Mouse (Mus musculus) hindbrain, embryonic 14.5 days (tissue): Measurements from ENCODE around the gene Rnf115. TPM values are rescaled to one million over a fixed set of nuclear protein-coding genes. Genes with fewer than 3 reads are reported as not detected.
A peak's percentile ranks its signal among the peaks of the same experiment; 100 is the strongest.
"Not testable (repeated sequence)": the region's sequence is repeated elsewhere in the genome, so short reads cannot be mapped to it uniquely, and the experiment has no call there.

Source experiments
- ATAC-seq: fragments of 200-750 bp; cut with Nextera tagmentation; 2 replicates; pipeline ENCODE4 v1.8.0; 2017; ENCODE audit warnings: moderate number of reproducible peaks, mild to moderate bottlenecking, moderate TSS enrichment, moderate library complexity; ENCODE audit not compliant: low FRiP score
- DNase-seq: peaks from one replicate; pipeline ENCODE4 v3.0.0-alpha.2; 2015; ENCODE audit warnings: low spot score
- H3K27ac ChIP-seq: fragments of 300-500 bp; sonication (generic); 2 replicates; pipeline ENCODE4 v1.5.1; 2014; ENCODE audit warnings: mild to moderate bottlenecking, moderate library complexity
- H3K27me3 ChIP-seq: fragments of 300-500 bp; sonication (generic); 2 replicates; pipeline ENCODE4 v1.6.1; 2014; ENCODE audit warnings: mild to moderate bottlenecking, low read length, mixed read lengths; ENCODE audit not compliant: control insufficient read depth, insufficient read depth
- H3K36me3 ChIP-seq: fragments of 300-500 bp; sonication (generic); replicated peaks from 2 replicates; pipeline ENCODE4 v1.6.1; 2014; ENCODE audit not compliant: control insufficient read depth, insufficient read depth
- H3K4me1 ChIP-seq: fragments of 300-500 bp; sonication (generic); replicated peaks from 2 replicates; pipeline ENCODE4 v1.6.1; 2014; ENCODE audit warnings: antibody characterized with exemption, low read length, mixed read lengths; ENCODE audit not compliant: control insufficient read depth, insufficient read depth
- H3K4me2 ChIP-seq: fragments of 300-500 bp; sonication (generic); replicated peaks from 2 replicates; pipeline ENCODE4 v1.6.1; 2014; ENCODE audit warnings: mild to moderate bottlenecking, moderate library complexity
- H3K4me3 ChIP-seq: fragments of 300-500 bp; sonication (generic); replicated peaks from 2 replicates; pipeline ENCODE4 v1.5.1; 2014; ENCODE audit warnings: mild to moderate bottlenecking, low read length
- H3K9ac ChIP-seq: fragments of 300-500 bp; sonication (generic); 2 replicates; pipeline ENCODE4 v1.6.1; 2014
- H3K9me3 ChIP-seq: fragments of 300-500 bp; sonication (generic); 2 replicates; pipeline ENCODE4 v1.6.1; 2016; ENCODE audit warnings: low read length; ENCODE audit not compliant: control insufficient read depth
- WGBS: fragments of 180-500 bp; shearing (Covaris S2); extraction: QIAGEN DNeasy Blood & Tissue Kit; methylation state at CpG from one replicate; pipeline ENCODE4 v1.1.7; 2014; 5-methylcytosine and 5-hydroxymethylcytosine counted together
- polyA plus RNA-seq: library from polyadenylated mRNA; unstranded; fragments of >200 nt; fragmentation: Nextera tagmentation; extraction: Ambion mirVana; gene quantifications from 2 replicates; pipeline ENCODE4 v1.2.1, GENCODE M21; 2014

Rnf115 gene
- 79.4 and 89.2 TPM in 2 replicates for polyA plus RNA-seq

DNA sequence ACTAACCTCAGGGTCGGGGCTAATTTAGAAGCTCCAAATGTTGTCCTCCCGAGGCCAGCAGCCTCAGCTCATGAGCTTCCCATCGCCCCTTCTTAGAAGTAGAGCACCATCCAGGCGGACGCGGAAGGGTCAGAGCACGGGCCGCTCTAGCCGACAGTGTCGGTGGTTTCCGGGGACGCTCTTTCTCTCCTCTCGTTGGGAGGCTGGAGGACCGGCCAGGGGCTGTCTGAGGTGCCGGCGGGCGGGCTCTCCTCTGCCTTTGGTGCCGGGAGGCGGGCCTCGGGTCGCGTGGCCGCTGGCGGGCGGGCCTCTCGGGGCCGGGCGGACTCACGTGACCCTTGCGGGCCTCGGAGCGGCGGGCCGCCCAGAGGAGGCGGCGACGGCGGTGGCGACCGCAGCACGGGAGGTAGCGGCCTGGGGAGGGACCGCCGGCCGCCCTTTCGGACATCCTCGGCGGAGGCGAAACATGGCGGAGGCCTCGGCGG, at the start of gene Rnf115, which contains the start of gene Polr3c:
Rnf115 (plus strand) TSS at position 322 of the 485 bp plus-strand sequence.
Polr3c (minus strand) TSS at position 286 of the 485 bp plus-strand sequence.
- Histone ChIP-seq H3K4me1 (peaks cover 23% of the 10 kb centered on the region), H3K36me3 (peaks cover 12% of the 10 kb centered on the region), H3K4me3 (peak within 1 kb of the TSS; percentile 95), H3K4me2 (peak within 1 kb of the TSS; percentile 65), H3K27ac (peak within 1 kb of the TSS; percentile 84), H3K27me3 (no peaks in the 10 kb centered on the region), H3K9ac (peak within 1 kb of the TSS; percentile 94), H3K9me3 (no peaks in the 10 kb centered on the region)
- under 1% methylated on average over 35 of the region's 52 CpGs for WGBS
- ATAC-seq (peak; percentile 97), DNase-seq (peak; percentile 89)

DNA sequence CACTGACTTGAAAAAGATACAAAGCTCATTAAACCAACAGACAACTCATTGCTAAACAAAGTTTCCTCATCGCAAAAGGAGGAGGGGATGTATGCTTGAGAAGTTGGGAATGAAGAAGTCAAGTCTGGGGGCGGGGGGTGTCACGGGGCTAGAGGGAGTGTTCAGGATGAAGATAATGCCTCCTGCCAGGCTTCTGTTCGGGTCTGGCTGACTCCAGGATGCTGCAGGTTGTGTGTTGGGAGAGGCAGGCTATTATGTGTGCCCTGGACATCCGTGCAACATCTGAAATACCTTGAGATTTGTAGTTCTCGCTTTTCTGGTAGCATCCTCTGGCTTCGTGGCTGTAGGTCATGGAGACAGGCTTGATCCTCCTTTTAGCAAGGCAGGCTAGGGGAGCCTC, 49.0 kb upstream of the Rnf115 start:
- no peaks in the 10 kb centered on the region for H3K36me3 ChIP-seq
- H3K9ac ChIP-seq = no peak overlapping the region
- H3K4me3 ChIP-seq = no peak overlapping the region
- ATAC-seq = no peak
- no peaks in the 10 kb centered on the region for H3K9me3 ChIP-seq
- no peak overlapping the region for H3K27ac ChIP-seq
- no peaks in the 10 kb centered on the region for H3K4me1 ChIP-seq
- no peak overlapping the region for H3K4me2 ChIP-seq
- DNase-seq = no peak
- H3K27me3 ChIP-seq = no peaks in the 10 kb centered on the region
- 61% methylated on average over 7 of the region's 7 CpGs for WGBS

GRCm38 (mm10) chr3:96679159-96679674, 48.2 kb upstream of the Rnf115 start:
- no peak for ATAC-seq
- 23% methylated on average over 5 of the region's 5 CpGs for WGBS

DNA sequence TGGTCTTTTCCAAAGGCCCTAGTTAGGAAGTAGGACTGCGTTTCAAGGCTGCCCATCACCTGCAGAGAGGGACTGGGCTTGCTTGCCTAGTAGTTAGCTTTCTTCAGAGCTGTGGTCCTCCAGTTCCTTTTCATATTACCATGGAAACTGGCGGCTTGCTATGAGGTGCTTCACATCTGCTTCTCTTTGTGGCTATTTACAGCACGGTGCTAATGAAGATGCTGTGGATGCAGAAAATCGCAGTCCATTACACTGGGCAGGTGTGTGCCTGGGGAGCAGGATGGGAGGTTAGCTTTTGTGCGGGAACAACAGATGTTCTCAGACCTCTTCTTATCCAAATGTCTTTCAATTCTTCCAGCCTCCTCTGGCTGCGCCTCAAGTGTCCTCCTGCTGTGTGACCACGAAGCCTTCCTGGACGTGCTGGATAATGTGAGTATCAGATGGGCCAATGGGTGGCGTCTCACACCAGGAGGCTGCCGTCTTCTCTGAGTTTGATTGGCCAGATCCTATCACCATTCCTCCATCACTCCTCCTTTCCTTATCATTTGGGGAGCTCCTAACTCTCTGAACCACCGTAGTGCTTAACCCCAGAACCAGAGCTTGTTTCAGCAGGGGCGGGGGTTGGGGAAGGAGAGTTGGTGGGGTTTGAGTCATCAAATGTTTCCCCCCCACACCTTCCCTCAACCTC, 47.1 kb upstream of the Rnf115 start:
- ATAC-seq = peak; percentile 21; the same call in 1 of the 2 replicates
- WGBS = 18% methylated on average over 12 of the region's 12 CpGs
- Histone ChIP-seq H3K4me3 (no peak overlapping the region), H3K9me3 (no peaks in the 10 kb centered on the region), H3K9ac (no peak overlapping the region), H3K4me1 (no peaks in the 10 kb centered on the region), H3K27me3 (peaks cover 12% of the 10 kb centered on the region; the same call in 1 of the 2 replicates), H3K4me2 (no peak overlapping the region), H3K36me3 (no peaks in the 10 kb centered on the region), H3K27ac (no peak overlapping the region)
- DNase-seq = no peak

More at GRCm38 (mm10) chr3:96679159-96679674, 48.2 kb upstream of the Rnf115 start:
- Histone ChIP-seq H3K4me3 (no peak overlapping the region), H3K27me3 (peaks cover 5% of the 10 kb centered on the region; the same call in 1 of the 2 replicates), H3K9ac (no peak overlapping the region), H3K4me2 (no peak overlapping the region), H3K4me1 (no peaks in the 10 kb centered on the region), H3K36me3 (no peaks in the 10 kb centered on the region), H3K9me3 (no peaks in the 10 kb centered on the region), H3K27ac (no peak overlapping the region)
- no peak for DNase-seq

DNA sequence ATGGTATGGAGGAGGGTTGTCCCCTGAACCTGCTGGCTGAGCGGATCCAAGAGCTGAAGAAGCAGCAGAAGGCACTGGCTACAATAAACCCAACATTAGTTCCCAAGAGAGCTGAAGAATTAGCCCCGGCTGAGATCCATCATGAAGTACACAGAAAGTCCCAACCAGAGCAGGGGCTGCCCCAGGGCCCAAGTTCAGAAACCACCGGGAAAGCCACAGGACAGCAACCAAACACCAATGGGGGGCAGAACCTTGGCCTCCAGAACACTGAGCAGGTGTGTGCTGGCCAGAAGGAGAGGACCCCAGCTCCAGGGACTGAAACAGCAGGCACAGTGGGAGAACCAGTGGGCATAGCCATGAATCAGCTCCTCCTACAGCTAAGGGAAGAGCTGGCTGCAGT, 44.0 kb upstream of the Rnf115 start:
- Histone ChIP-seq H3K4me1 (no peaks in the 10 kb centered on the region), H3K4me2 (no peak overlapping the region), H3K36me3 (no peaks in the 10 kb centered on the region), H3K27me3 (peaks cover 15% of the 10 kb centered on the region; the same call in 1 of the 2 replicates), H3K27ac (no peak overlapping the region), H3K9me3 (no peaks in the 10 kb centered on the region), H3K4me3 (no peak overlapping the region), H3K9ac (no peak overlapping the region)
- DNase-seq = no peak
- ATAC-seq = no peak
- WGBS = 82% methylated on average over 3 of the region's 3 CpGs

DNA sequence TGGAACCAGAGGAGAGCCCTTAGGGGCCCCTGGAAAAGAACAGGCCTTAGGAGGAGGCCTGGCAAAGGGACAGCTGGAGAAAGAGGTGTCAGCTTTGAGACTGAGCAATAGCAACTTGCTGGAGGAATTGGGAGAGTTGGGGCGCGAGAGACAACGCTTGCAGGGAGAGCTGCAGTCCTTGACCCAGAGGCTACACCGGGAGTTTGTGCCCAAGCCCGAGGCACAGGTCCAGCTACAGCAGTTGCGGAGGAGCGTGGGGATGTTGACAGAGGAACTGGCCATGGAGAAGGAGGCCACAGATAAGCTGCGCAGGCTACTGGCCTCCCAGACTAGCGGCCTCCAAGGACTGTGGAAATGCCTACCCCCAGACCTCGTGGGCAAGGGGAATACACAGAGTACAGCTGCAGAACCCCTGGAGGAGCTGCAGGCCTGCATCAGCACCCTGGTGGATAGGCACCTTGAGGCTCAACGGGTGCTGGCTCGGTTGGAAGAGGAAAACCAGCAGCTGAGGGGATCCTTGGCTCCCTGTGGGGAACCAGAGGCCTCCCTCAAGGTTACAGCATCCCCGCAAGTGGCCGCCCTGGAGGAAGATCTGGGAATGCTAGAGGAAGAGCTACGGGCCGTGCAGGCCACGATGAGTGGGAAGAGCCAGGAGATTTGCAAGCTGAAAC, 43.2 kb upstream of the Rnf115 start:
- no peak for DNase-seq
- H3K9ac ChIP-seq = no peak overlapping the region
- no peak overlapping the region for H3K27ac ChIP-seq

GRCm38 (mm10) chr3:96684822-96685156, 42.7 kb upstream of the Rnf115 start:
- 37% methylated on average over 28 of the region's 28 CpGs for WGBS
- peaks cover 15% of the 10 kb centered on the region; the same call in 1 of the 2 replicates for H3K27me3 ChIP-seq
- no peak overlapping the region for H3K9ac ChIP-seq
- peak overlapping the region; percentile 44 for H3K4me2 ChIP-seq
- ATAC-seq (no peak), DNase-seq (no peak)
- H3K4me3 ChIP-seq = peak overlapping the region; percentile 13; the same call in 1 of the 2 replicates
- H3K9me3 ChIP-seq = no peaks in the 10 kb centered on the region
- H3K27ac ChIP-seq = no peak overlapping the region
- no peaks in the 10 kb centered on the region for H3K4me1 ChIP-seq
- H3K36me3 ChIP-seq = no peaks in the 10 kb centered on the region

More for the DNA sequence above, 43.2 kb upstream of the Rnf115 start:
- H3K9me3 ChIP-seq = no peaks in the 10 kb centered on the region
- no peak for ATAC-seq
- peak overlapping the region; percentile 13; the same call in 1 of the 2 replicates for H3K4me3 ChIP-seq
- no peaks in the 10 kb centered on the region for H3K36me3 ChIP-seq
- H3K27me3 ChIP-seq = peaks cover 15% of the 10 kb centered on the region; the same call in 1 of the 2 replicates
- WGBS = 64% methylated on average over 17 of the region's 17 CpGs
- peak overlapping the region; percentile 44 for H3K4me2 ChIP-seq
- no peaks in the 10 kb centered on the region for H3K4me1 ChIP-seq

DNA sequence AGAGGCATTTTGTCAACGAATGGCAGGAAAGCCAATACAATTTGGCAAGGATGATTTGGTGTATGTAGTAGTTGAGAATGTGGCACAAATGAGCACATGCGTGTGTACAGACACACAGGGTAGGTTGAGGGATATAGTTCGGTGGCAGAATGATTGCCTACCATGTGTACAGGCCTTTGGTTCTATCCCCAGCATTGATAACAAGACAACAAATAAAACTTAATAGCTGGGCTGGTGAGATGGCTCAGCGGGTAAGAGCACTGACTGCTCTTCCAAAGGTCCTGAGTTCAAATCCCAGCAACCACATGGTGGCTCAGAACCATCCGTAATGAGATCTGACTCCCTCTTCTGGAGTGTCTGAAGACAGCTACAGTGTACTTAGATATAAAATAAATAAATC, 41.4 kb upstream of the Rnf115 start:
- not testable (repeated sequence) for H3K27ac ChIP-seq, ATAC-seq, H3K4me2 ChIP-seq, H3K4me1 ChIP-seq, H3K4me3 ChIP-seq, H3K36me3 ChIP-seq, H3K9ac ChIP-seq, H3K9me3 ChIP-seq, DNase-seq
- peaks cover 15% of the 10 kb centered on the region; the same call in 1 of the 2 replicates for H3K27me3 ChIP-seq
- WGBS = 96% methylated on average over 5 of the region's 5 CpGs

GRCm38 (mm10) chr3:96688854-96689253, 38.6 kb upstream of the Rnf115 start:
- Histone ChIP-seq H3K4me2 (no peak overlapping the region), H3K9me3 (no peaks in the 10 kb centered on the region), H3K27ac (no peak overlapping the region), H3K36me3 (no peaks in the 10 kb centered on the region), H3K4me1 (no peaks in the 10 kb centered on the region), H3K27me3 (peaks cover 13% of the 10 kb centered on the region; the same call in 1 of the 2 replicates), H3K4me3 (no peak overlapping the region), H3K9ac (no peak overlapping the region)
- WGBS = 86% methylated on average over 11 of the region's 11 CpGs
- no peak for ATAC-seq
- DNase-seq = no peak
